Mouse (Mus musculus): ENCODE results near the gene Btnl10.

The Btnl10 gene

DNA sequence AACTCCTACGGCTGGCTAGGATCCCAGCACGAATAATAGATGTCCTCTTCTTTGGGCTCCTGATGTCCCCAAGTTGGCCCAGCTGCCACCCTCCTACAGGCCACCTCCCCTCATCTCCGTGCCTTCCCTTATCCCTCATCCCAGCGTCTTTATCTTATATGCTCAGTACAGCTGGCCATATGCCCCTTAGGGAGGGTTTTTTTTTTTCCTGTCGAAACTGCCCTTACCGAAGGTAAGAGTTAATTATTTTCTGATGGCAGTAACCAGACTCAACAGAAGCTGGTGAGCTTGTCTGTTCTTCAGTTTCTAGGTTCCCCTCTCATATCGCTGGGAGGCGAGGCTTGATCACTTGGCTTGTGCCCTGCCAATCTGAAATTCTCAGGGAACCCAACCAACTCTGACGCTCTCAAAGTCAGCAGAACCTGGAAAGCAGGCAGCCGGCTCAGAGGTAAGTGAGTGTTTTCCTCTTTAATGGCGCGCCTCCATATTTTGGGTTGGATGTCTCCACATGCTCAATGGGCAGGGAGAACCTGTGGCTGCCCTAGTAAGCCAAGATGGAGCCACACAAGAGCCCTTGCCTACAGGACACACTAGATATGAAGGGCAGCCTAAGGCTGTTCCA lies at the start of gene Btnl10:
Btnl10 (plus strand) TSS at position 164 of the 622 bp plus-strand sequence.
- DNase-seq (ENCODE audit: low spot score in 2 of 2): peak; percentile 51 to 69

DNA sequence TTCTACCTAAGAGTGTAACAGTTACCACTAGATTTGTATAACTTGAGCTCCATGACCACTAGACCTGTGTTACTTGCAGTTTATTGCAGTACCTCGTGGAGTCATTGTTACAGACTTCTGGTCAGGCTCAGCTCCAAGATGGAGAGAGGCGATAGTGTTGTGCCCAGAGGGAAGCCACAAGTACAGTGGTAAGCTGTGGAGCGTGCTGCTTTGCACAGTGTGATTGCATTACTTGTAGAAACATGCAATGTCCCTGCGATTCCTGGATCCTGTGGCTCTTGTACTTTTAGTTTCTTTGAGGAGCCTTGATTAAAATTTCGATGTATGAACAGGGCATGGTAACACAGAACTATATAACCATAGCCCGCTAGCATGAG lies 49.8 kb upstream of the Btnl10 start:
- DNase-seq (ENCODE audit: low spot score in 2 of 2): no peak

DNA sequence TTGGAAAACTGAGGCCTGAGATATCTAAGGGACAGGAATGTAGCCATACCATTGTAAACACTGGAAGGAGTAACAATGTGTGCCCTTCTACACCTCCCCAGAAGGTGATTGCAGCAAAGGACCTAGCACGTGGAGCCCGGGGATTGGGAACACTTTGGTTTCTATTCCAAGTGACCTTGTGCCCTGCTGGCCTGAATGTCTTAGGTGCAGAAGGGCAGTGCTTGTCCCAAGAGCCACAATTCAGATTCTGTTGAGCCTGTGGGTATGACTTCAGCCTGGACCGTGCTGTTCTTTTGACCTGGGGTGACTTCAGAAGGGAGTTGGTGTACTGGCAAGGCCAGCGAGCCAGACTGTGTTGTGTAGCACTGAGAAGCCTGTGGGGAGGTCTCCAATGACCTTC lies 46.7 kb upstream of the Btnl10 start:
- DNase-seq (ENCODE audit: low spot score in 2 of 2): no peak

DNA sequence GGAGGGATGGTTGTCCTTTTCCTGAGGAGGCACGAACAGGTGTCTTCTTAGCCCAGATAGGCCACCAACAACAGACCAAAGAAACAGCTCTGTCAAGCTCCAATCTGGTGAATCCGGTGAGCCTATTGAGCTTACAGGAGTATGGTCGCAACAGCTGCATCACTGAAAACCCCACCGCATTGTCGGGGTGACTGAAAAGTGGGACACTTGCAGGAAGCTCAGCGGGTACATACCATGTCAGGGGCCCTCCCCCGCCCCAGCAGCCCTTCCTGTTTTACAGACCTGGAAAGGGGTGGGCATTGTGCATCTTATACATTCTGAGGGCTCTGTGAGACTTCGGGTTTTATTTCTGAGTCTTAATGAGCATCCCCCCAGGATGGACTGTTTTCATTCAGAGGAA lies 34.0 kb upstream of the Btnl10 start:
- DNase-seq (ENCODE audit: low spot score in 2 of 2): no peak

DNA sequence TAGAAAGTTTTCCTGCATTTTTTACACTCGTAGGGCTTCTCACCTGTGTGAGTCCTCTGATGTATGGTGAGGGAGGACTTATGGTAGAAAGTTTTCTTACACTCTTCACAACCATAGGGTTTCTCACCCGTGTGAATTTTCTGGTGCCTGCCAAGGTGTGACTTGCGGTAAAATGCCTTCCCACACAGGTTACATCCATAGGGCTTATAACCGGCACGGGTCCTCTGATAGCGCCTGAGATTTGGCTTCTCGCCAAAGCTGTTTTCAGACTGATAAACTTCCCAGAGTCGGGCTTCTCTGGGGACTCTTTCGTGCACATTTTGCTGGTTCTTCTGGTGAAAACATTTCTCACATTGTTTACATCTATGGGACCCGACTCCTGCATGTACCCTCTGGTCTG lies 27.2 kb upstream of the Btnl10 start:
- DNase-seq (ENCODE audit: low spot score in 2 of 2): no peak

DNA sequence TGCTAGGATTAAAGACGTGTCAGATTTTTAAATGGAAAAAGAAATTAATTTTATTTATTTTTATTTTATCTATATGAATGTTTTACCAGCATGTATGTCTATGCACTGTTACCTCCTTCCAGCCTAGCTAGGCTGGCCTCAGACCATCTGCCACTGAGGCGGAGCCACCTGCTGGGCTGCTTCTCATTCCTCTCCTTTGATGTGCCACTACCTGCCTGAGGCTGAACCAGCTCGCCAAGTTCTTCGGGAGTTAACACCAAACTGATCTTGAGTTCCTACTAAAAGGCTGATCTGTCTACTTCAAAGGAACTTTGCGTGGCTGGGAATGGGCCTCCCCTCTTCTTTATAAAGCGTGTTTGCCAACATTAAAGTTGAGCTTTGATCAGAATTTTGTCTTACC lies 23.3 kb upstream of the Btnl10 start:
- DNase-seq (ENCODE audit: low spot score in 2 of 2): no peak

DNA sequence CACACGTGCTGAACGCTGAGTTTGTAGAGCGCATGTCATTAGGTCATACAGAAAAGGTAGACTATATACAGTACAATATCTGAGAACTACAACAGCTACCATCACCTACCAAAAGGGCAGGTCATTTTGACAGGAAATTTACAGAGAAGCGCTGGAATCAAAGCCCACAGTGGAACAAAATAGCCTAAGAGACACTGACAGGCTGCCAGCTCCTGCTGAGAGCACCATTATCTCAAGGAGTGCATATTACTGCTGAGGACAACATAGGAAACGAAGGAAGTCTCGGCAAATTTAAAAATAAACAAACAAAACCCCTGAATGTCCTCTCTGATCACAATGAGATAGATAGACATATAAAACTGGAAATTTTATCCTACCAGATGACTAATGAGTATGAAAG lies 20.2 kb upstream of the Btnl10 start:
- no peak for DNase-seq (ENCODE audit: low spot score in 2 of 2)

DNA sequence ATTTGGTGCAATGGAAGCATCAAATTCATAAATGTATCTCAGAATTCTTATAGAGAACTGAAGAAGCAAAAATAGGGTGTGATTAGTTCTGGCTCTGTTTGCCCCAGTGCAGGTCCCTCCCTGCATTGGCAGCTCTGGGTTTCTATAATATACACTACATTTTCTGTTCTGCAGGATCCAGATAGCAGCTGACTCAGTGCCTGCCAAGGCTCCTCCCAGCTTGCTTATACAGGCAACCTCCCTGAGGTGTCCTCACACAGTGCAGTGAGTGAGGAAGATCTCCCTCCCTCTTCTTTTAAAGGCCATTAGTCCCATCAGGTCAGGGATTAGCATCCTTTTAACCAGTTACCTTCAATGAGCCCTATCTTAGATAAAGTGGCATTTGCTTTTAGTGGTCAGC lies 16.6 kb upstream of the Btnl10 start:
- DNase-seq (ENCODE audit: low spot score in 2 of 2): peak; percentile 41 to 69

DNA sequence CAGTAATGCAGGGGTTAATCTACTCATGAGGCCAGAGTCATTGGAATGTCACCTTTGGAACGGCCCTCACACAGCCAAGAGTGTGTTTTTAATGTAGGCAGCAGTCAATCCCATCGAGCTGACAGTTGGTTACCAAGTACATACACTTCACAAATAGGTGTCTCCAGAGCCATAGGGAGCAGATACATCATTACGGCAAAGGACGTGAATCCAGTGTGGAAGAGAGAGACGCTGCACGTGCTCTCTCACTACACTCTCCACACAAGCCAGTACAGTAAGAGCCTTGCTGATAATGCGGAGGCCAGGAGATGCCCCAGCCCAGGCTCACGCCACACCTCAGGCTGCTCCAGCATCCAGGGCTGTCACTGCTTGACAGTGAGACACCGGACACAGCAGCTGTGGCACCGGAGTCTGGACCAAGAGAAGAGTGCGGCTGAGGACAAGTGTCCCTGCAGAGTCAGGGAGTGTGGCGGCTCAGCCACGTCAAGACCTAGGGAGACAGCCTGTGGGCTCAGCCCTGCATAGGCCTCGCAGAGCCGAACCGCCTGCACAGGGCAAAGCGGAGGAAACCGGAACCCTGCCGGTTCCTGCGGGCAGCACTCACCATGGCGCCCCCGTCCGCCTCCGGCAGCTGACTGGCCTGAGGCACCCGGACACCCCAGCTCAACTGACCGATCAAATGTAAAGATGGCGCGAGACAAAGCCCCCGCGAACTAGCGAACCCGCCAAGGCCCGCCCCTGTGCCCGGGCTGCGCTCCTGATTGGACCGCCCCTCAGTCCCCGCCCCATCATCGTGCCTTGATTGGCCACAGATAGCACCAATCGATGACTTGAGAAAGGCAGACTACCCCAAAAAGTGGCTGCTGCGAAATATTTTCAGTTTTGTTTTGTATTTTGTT lies 13.9 kb upstream of the Btnl10 start, which contains the start of gene Zfp39:
Zfp39 (minus strand) TSS at position 715 of the 899 bp plus-strand sequence.
- peak; percentile 95 to 96 for DNase-seq (ENCODE audit: low spot score in 2 of 2)

DNA sequence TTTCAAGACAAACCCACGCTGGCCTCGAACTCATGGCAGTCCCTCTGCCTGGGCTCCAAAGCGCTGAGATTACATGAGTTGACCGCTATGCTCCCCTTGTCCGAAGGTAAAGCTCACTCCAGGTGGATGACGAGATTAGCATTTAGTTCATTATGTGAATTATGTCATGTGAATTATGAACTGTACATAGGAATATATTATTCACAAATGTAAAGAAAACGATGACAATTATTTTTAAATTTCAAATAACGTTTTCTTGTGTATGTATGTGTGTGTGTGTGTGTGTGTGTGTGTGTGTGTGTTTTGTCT lies 13.3 kb upstream of the Btnl10 start:
- no peak for DNase-seq (ENCODE audit: low spot score in 2 of 2)

DNA sequence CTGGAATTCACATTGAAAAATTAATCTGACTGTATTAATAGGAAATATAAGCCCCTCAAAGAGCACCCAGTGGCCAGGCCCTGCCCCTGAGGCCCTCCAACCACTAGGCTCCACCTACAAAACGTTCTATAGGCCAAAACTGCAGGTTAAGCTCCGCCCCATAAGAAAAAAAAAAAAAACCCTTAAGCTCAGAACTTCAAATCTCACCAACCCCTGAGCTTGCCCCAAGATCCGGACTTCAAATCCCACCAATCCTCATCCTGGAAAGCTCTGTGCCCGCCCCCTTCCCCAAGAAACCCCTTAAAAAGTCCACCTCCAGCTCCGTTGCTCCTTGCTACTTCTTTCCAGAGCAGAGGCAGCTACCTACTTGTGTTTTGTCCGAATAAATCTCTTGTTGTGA lies 12.9 kb upstream of the Btnl10 start:
- DNase-seq (ENCODE audit: low spot score in 2 of 2): peak in 1 of 2 experiments; percentile 46

DNA sequence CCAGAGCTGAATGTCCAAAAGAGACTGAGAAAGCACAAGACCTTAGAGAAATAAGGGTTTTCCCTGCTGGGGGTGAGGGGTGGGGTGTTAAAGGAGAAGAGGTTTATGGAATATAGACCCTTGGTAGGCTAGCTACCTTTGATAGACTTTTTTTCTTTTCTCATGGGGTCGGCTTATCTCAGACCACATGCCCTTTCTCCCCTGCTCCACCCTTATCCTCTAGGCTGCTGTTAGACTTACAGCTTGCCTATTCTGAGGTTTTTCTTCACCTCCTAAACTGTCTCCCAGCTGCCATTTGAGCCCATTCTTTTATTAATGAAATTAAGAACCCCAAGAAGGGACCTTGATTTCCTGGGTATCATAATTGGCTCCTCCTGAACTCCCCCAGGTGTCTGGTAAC lies 3.9 kb upstream of the Btnl10 start:
- no peak for DNase-seq (ENCODE audit: low spot score in 2 of 2)

DNA sequence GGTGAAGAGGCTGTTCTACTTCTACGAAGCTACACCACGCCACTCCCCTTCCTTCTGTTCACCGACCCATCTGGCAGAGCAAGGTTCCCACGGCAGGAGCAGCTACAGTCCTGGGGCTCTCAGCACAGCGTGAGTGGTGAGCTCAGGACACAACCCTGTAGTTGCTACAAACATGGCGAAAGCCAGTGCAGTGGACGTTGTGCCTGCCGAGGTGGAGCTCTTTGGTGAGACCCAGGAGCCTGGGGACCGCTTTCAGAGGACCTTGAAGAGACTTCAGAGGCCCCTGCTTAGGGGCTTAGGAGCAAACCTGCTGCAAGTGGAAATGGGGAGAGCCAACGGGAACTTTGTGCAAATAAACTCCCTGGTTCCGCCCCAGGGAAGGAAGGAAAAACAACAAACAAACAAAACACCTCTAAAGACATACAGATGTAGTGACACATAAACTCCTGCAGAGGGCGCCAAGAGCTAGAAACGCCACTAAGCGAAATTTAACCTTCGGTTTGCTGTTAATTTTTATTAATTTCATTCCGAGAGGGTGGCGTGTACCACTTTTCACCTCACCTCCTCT lies 3.2 kb upstream of the Btnl10 start:
- no peak for DNase-seq (ENCODE audit: low spot score in 2 of 2)

DNA sequence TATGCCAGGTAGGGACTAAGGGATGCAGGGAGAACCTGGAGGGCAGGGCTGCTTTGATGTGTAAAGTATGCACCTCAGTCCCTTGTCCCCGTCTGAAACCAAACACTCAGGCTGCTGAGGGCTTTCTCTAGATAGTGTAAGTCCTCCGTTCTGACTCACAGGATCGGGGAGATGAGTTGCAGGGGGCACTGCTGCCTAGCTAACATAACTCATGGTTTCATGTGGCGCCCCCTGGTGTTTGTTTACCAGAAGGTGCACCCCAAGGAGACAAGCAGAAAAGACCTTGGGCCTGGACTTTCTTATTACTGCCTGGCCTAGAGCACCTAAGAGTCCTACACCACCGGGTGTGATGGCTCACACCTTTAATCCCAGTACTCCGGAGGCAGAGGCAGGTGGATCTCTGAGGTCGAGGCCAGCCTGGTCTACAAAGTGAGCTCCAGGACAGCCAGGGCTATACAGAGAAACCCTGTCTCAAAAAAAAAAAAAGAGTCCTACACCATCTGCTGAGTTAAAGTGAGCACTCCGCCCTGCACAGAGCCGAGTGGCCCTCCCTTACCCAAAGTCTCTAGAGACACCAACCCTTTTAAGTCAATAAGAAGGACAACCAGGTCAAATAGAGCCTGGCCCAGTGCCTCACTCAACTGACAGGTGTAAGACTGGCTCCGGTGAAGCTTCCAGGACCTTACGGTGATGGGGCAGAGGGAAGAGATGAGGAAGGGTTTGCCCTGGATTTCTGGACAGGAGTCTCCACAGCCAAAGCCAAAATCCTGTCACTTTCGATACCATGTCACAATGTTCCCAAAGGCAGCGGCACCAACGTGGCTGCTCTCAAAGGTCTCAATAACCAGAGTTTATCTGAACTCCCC lies 596 bp upstream of the Btnl10 start:
- peak; percentile 59 to 82 for DNase-seq (ENCODE audit: low spot score in 2 of 2)

DNA sequence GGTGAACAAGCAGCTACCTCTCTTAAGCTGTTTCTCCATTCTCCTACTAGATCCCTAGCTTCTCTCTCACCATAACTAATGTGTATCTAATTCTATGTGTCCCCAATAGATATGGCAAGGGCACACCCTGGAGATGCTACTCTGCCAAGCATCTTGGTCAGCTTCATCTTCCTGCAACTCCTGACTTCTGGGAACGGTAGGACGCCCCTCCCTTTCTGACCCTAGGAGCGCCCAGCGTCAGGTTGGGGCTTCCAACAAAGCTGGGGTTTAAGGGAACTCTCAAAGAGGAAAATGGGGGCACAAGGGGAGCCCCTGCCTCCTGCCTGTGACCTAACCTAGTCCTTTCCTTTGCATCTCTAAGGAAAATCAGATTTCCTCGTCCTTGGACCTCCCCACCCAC lies 1.1 kb downstream of the Btnl10 start:
- no peak for DNase-seq (ENCODE audit: low spot score in 2 of 2)

DNA sequence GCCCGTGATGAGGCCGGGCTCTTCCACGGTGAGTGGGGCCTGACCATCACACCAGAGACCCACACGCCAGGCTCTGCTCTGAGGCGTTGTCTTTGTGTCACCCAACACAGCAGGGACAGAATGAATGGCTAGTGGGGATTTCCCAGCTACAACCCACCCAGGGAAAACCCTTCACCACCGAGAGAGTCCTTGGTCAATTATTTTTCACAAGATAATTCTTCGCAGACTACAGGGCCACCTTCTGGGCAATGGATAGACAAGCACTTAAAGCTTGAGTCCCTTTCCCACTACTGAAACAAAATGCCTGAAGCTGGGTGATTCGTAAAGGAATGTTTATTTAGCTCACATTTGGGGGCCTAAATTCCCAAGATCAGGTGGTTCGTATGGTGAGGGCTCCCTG lies 4.7 kb downstream of the Btnl10 start:
- DNase-seq (ENCODE audit: low spot score in 2 of 2): no peak

DNA sequence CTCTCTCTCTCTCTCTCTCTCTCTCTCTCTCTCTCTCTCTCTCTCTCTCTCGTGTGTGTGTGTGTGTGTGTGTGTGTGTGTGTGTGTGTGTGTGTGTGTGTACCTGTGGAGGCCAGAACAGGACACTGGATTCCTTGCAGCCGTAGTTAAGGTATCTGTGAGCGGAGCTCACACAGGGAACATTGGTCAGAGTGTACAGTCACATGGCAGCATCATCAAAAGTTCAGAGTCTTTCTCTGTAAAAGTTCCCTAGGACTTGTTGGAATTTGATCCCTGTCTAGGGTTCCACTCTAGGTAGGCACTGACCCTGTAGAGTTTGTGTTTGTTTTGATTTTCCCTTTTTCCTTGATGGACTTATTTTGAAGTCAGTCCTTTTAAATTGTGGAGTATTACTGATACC lies 8.9 kb downstream of the Btnl10 start:
- no peak for DNase-seq (ENCODE audit: low spot score in 2 of 2)

DNA sequence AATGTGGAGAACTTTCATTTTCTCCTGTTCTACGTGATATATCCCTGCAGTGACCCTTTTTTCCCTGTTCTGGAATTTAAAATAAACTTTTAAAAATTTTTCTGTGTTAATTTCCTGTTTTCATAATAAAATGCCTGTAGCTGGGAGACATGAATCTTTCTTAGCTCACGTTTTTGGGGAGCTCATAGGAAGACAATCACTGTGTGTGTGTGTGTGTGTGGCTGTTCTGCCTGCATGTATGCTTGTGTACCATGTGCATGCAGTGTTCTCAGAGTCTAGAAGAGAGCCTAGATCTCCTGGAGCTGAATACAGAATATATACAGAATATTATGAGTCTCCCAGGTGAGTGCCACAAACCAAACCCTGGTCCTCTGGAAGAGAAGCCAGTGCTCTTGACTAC lies 9.3 kb downstream of the Btnl10 start:
- DNase-seq (ENCODE audit: low spot score in 2 of 2): no peak

DNA sequence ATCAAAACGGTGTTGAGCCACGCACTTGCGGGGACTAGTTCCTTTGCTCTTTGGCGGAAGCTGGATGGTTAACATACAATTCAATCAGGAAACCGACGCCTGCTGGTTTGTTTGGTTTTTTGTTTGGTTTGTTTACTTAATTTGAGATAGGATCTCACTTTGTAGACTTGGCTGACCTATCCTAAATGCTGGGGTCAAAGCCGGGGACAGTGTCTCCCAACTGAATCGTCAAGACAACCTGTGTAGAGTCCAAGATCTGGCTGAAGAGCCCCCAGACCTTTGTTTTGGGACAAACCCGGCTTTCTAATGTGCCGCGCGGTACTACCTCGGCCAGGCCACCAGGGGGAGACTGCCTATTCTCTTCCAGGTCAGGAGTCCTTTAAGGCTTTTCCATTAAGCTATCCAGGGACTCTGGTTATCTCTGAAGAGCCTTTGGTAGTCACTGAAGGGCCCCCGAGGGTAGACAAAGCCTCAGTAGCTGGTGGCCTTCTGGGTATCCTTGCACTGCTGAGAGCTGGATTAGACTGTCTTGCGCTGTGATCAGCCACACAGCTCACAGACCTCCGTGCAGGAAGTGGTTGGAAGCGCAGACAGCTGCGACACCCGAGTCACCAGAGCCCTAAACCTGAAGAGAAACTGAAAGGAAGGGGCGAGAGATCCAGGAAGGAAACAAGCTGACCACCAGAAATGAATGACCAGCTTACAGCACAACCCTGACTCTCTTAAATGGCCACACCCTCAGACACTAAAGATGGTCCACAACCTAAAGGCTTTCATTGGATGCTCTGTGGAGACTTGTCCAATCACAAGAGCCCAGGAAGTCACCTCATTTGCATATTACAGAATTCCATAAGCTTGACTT lies 10.3 kb downstream of the Btnl10 start:
- peak; percentile 75 to 79 for DNase-seq (ENCODE audit: low spot score in 2 of 2)

DNA sequence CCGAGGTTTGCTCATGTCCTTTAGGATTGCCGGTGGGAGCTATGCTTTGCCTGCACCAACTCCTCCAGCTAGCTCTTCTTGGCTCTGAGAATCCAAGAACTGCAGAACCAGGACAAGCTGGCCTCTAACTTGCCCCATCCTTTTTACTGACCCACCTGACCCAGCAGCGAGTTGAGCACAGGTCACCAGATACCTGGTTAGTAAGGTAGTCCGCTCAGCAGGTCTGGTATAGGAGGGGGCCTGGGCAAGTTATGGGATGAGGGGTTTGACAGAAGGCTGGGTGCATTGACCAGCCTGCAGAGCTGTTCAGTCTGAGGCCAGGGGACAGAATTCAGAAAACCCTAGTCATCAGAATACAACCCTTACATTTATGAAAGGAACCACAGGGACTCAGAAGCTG lies 11.3 kb downstream of the Btnl10 start:
- DNase-seq (ENCODE audit: low spot score in 2 of 2): no peak

DNA sequence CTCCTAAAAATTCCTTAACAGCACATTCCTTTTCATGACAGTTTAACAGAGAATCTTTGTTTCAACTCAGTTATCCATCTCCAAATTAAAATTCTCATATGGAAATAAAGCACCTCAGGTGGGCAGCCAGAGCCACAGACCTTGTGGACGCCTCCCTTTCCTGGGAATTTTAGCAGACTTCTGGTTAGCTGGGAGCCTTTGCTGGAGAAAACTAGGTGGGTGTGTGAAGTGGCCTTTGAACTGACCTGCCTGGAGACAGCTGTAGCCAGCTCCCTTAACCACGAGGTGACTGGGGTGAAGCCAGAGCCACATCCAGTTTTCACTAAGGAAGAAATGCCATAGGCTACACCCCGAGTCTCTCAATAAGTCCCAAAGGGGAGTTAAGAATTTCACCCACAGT lies 11.9 kb downstream of the Btnl10 start:
- DNase-seq (ENCODE audit: low spot score in 2 of 2): no peak
